Mouse (Mus musculus): ENCODE measurements at regions not wholly inside any gene's neighbourhood (a gene's known extent, or its start where the extent isn't known, plus 50 kb on each side); places are given as distances from the start of the nearest gene placed in this dataset.

- H3K9me3 ChIP-seq (ENCODE audit: control insufficient read depth, low read length): no peaks in the 10 kb centered on the region
- H3K36me3 ChIP-seq (ENCODE audit: control insufficient read depth, insufficient read depth, low read length): no peaks in the 10 kb centered on the region
- no peak overlapping the region for H3K27ac ChIP-seq (replicated peaks)
- no peak overlapping the region for H3K4me3 ChIP-seq (ENCODE audit: low read depth, low read length)
- no peak for ATAC-seq (ENCODE audit: low FRiP score, low TSS enrichment)
- WGBS: 76% methylated on average over 2 of the region's 2 CpGs
- H3K4me2 ChIP-seq (replicated peaks; ENCODE audit: low read depth): no peak overlapping the region
- no peak overlapping the region for H3K9ac ChIP-seq (ENCODE audit: low read length)
- no peak for DNase-seq (ENCODE audit: low spot score)
- peaks cover 6% of the 10 kb centered on the region; the same call in 1 of the 2 replicates for H3K4me1 ChIP-seq (replicated peaks; ENCODE audit: control insufficient read depth, insufficient read depth)
- peak; percentile 80 for TF ChIP-seq CTCF (IDR thresholded peaks at IDR 0.05; ENCODE audit: low read depth)
- no peak for TF ChIP-seq EP300 (optimal IDR thresholded peaks at IDR 0.05)
- H3K27me3 ChIP-seq (ENCODE audit: control insufficient read depth, insufficient read depth, low read length): no peaks in the 10 kb centered on the region
These were observed 81.3 kb downstream of the Hsd17b3 start for GRCm38 (mm10) chr13:64007688-64008087.

- ATAC-seq (ENCODE audit: low FRiP score, low TSS enrichment) (peak; percentile 51; the same call in 1 of the 2 replicates), DNase-seq (ENCODE audit: low spot score) (peak; percentile 21)
- Histone ChIP-seq H3K27me3 (ENCODE audit: control insufficient read depth, insufficient read depth, low read length) (no peaks in the 10 kb centered on the region), H3K9ac (ENCODE audit: low read length) (peak overlapping the region; percentile 35; the same call in 1 of the 2 replicates), H3K4me1 (replicated peaks; ENCODE audit: control insufficient read depth, insufficient read depth) (peaks cover 6% of the 10 kb centered on the region; the same call in 1 of the 2 replicates), H3K36me3 (ENCODE audit: control insufficient read depth, insufficient read depth, low read length) (no peaks in the 10 kb centered on the region), H3K27ac (replicated peaks) (peak overlapping the region; percentile 74), H3K9me3 (ENCODE audit: control insufficient read depth, low read length) (no peaks in the 10 kb centered on the region), H3K4me2 (replicated peaks; ENCODE audit: low read depth) (no peak overlapping the region), H3K4me3 (ENCODE audit: low read depth, low read length) (no peak overlapping the region)
- 15% methylated on average over 6 of the region's 6 CpGs for WGBS
- TF ChIP-seq EP300 (optimal IDR thresholded peaks at IDR 0.05) (no peak), CTCF (IDR thresholded peaks at IDR 0.05; ENCODE audit: low read depth) (no peak)
These were observed 86.0 kb downstream of the Hsd17b3 start for GRCm38 (mm10) chr13:64002945-64003459.

GRCm38 (mm10) chr13:64000303-64000702, 88.7 kb downstream of the Hsd17b3 start:
- no peak for TF ChIP-seq CTCF (IDR thresholded peaks at IDR 0.05; ENCODE audit: low read depth)
- no peak for TF ChIP-seq EP300 (optimal IDR thresholded peaks at IDR 0.05)
- ATAC-seq (ENCODE audit: low FRiP score, low TSS enrichment) (peak; percentile 45; the same call in 1 of the 2 replicates), DNase-seq (ENCODE audit: low spot score) (no peak)
- 53% methylated on average over 6 of the region's 6 CpGs for WGBS
- no peak overlapping the region for H3K4me3 ChIP-seq (ENCODE audit: low read depth, low read length)
- peaks cover 6% of the 10 kb centered on the region; the same call in 1 of the 2 replicates for H3K4me1 ChIP-seq (replicated peaks; ENCODE audit: control insufficient read depth, insufficient read depth)
- peak overlapping the region; percentile 25; the same call in 1 of the 2 replicates for H3K27ac ChIP-seq (replicated peaks)
- H3K4me2 ChIP-seq (replicated peaks; ENCODE audit: low read depth): no peak overlapping the region
- H3K9me3 ChIP-seq (ENCODE audit: control insufficient read depth, low read length): no peaks in the 10 kb centered on the region
- H3K9ac ChIP-seq (ENCODE audit: low read length): no peak overlapping the region
- no peaks in the 10 kb centered on the region for H3K36me3 ChIP-seq (ENCODE audit: control insufficient read depth, insufficient read depth, low read length)
- H3K27me3 ChIP-seq (ENCODE audit: control insufficient read depth, insufficient read depth, low read length): no peaks in the 10 kb centered on the region

GRCm38 (mm10) chr13:63998647-63999046, 90.4 kb downstream of the Hsd17b3 start:
- ATAC-seq (ENCODE audit: low FRiP score, low TSS enrichment) (no peak), DNase-seq (ENCODE audit: low spot score) (no peak)
- Histone ChIP-seq H3K27ac (replicated peaks) (peak overlapping the region; percentile 31; the same call in 1 of the 2 replicates), H3K4me1 (replicated peaks; ENCODE audit: control insufficient read depth, insufficient read depth) (peaks cover 6% of the 10 kb centered on the region; the same call in 1 of the 2 replicates), H3K36me3 (ENCODE audit: control insufficient read depth, insufficient read depth, low read length) (no peaks in the 10 kb centered on the region), H3K9ac (ENCODE audit: low read length) (no peak overlapping the region), H3K4me3 (ENCODE audit: low read depth, low read length) (no peak overlapping the region), H3K27me3 (ENCODE audit: control insufficient read depth, insufficient read depth, low read length) (no peaks in the 10 kb centered on the region), H3K4me2 (replicated peaks; ENCODE audit: low read depth) (no peak overlapping the region), H3K9me3 (ENCODE audit: control insufficient read depth, low read length) (no peaks in the 10 kb centered on the region)
- TF ChIP-seq EP300 (optimal IDR thresholded peaks at IDR 0.05): no peak
- peak; percentile 13; the same call in 1 of the 2 replicates for TF ChIP-seq CTCF (IDR thresholded peaks at IDR 0.05; ENCODE audit: low read depth)
- WGBS: 42% methylated on average over 10 of the region's 10 CpGs

GRCm38 (mm10) chr13:63993857-63994477, 95.1 kb downstream of the Hsd17b3 start:
- Histone ChIP-seq H3K9me3 (ENCODE audit: control insufficient read depth, low read length) (no peaks in the 10 kb centered on the region), H3K4me3 (ENCODE audit: low read depth, low read length) (no peak overlapping the region), H3K27me3 (ENCODE audit: control insufficient read depth, insufficient read depth, low read length) (no peaks in the 10 kb centered on the region), H3K36me3 (ENCODE audit: control insufficient read depth, insufficient read depth, low read length) (no peaks in the 10 kb centered on the region), H3K27ac (replicated peaks) (peak overlapping the region; percentile 79), H3K4me1 (replicated peaks; ENCODE audit: control insufficient read depth, insufficient read depth) (no peaks in the 10 kb centered on the region), H3K4me2 (replicated peaks; ENCODE audit: low read depth) (no peak overlapping the region), H3K9ac (ENCODE audit: low read length) (no peak overlapping the region)
- peak; percentile 20 for DNase-seq (ENCODE audit: low spot score)
- 44% methylated on average over 12 of the region's 12 CpGs for WGBS
- peak; percentile 65; the same call in 1 of the 2 replicates for ATAC-seq (ENCODE audit: low FRiP score, low TSS enrichment)
- TF ChIP-seq CTCF (IDR thresholded peaks at IDR 0.05; ENCODE audit: low read depth) (no peak), EP300 (optimal IDR thresholded peaks at IDR 0.05) (peak; percentile 44)

GRCm38 (mm10) chr13:63992989-63993388, 96.0 kb downstream of the Hsd17b3 start:
- Histone ChIP-seq H3K36me3 (ENCODE audit: control insufficient read depth, insufficient read depth, low read length) (no peaks in the 10 kb centered on the region), H3K4me1 (replicated peaks; ENCODE audit: control insufficient read depth, insufficient read depth) (no peaks in the 10 kb centered on the region), H3K9ac (ENCODE audit: low read length) (no peak overlapping the region), H3K4me3 (ENCODE audit: low read depth, low read length) (no peak overlapping the region), H3K27me3 (ENCODE audit: control insufficient read depth, insufficient read depth, low read length) (no peaks in the 10 kb centered on the region), H3K9me3 (ENCODE audit: control insufficient read depth, low read length) (no peaks in the 10 kb centered on the region), H3K27ac (replicated peaks) (peak overlapping the region; percentile 79), H3K4me2 (replicated peaks; ENCODE audit: low read depth) (no peak overlapping the region)
- ATAC-seq (ENCODE audit: low FRiP score, low TSS enrichment) (no peak), DNase-seq (ENCODE audit: low spot score) (no peak)
- TF ChIP-seq CTCF (IDR thresholded peaks at IDR 0.05; ENCODE audit: low read depth): no peak
- no peak for TF ChIP-seq EP300 (optimal IDR thresholded peaks at IDR 0.05)
- WGBS: 38% methylated on average over 1 of the region's 1 CpGs

Measured in stomach, postnatal 0 days (tissue).